Mouse (Mus musculus) CD4-positive, CD25-positive, alpha-beta regulatory T cell, adult 9 weeks (primary cell): Measurements from ENCODE around the gene Glrx. TPM values are rescaled to one million over a fixed set of nuclear protein-coding genes. Genes with fewer than 3 reads are reported as not detected.

ENCODE experiments used
- polyA plus RNA-seq: library from polyadenylated mRNA; unstranded; fragments of 100-300 nt; shearing (Covaris generic); gene quantifications from one replicate; pipeline ENCODE4 v1.2.1, GENCODE M21; 2017

Gene Glrx
- 185 TPM for polyA plus RNA-seq

DNA sequence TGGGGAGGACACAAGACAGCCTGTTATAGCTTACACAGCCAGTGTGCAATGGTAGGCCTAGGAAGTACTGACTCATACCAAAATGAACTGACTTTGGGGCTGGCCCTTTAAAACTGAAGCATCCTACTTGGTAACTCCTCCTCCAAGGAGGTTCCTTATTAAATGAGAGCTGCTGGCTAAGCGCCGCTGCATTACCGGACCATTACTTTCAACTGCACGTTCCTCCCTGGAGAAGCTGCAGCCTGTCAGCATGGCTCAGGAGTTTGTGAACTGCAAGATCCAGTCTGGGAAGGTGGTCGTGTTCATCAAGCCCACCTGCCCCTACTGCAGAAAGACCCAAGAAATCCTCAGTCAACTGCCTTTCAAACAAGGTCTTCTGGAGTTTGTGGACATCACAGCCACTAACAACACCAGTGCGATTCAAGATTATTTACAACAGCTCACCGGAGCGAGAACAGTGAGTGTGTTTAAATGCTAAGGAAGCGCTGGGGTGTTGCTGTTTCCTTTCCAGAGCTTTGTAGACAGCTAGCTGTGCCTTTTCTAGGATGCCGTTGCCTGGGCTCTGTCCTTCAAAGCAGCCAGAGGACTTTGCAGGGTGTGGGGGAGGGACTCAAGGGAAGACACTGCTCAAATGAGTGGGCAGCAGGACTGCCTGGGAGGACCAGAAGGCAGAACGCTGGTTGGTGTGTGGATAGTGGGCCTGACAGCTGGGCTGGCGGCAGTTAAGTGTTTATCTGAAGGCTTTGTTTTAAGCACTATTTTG lies at the start of gene Glrx:
Gene Glrx, plus strand, starts transcription at position 150 of the 763 bp plus-strand sequence.

Other genes with a start within 250 kb of the Glrx start
- 3.5 TPM for gene Ell2, start 133.1 kb upstream of the Glrx start, polyA plus RNA-seq
- not detected for gene Rhobtb3, start 104.1 kb downstream of the Glrx start, polyA plus RNA-seq
- gene Spata9, start 127.3 kb downstream of the Glrx start, polyA plus RNA-seq, result not detected
- 35.5 TPM for gene Rfesd, start 178.9 kb downstream of the Glrx start, polyA plus RNA-seq
- not detected for gene Gpr150, start 217.1 kb downstream of the Glrx start, polyA plus RNA-seq